Mouse (Mus musculus) MEL (cell line): ENCODE results near the gene Dok4.

Experiments used
- CTCF ChIP-seq, 3 experiments: IDR thresholded peaks in 2 of 3; conservative IDR thresholded peaks in 1 of 3; 2 replicates each; pipeline ENCODE4 v1.5.1; 2011 to 2012; ENCODE audit warnings: low read length in 3 of 3, low read depth in 2 of 3, mild to moderate bottlenecking in 2 of 3, improper control_type of control experiment in 1 of 3, inconsistent platforms in 1 of 3, mixed read lengths in 1 of 3, moderate library complexity in 1 of 3; ENCODE audit not compliant: control insufficient read depth in 1 of 3, insufficient read depth in 1 of 3, poor library complexity in 1 of 3, severe bottlenecking in 1 of 3
- EP300 ChIP-seq, 2 experiments: IDR thresholded peaks; 2 replicates each; pipeline ENCODE4 v1.6.1; 2011; ENCODE audit warnings: improper control_type of control experiment in 2 of 2, low read length in 2 of 2, low read depth in 1 of 2, mild to moderate bottlenecking in 1 of 2
- GABPA ChIP-seq: IDR thresholded peaks from 2 replicates; pipeline ENCODE4 v1.6.1; 2012; ENCODE audit warnings: low read depth, mild to moderate bottlenecking, inconsistent platforms, low read length, improper control_type of control experiment, moderate library complexity
- HCFC1 ChIP-seq: IDR thresholded peaks from 2 replicates; pipeline ENCODE4 v1.6.1; 2012; ENCODE audit warnings: low read depth, mild to moderate bottlenecking, inconsistent platforms, low read length, improper control_type of control experiment, moderate library complexity
- KAT2A ChIP-seq: conservative IDR thresholded peaks from 2 replicates; pipeline ENCODE4 v1.6.1; 2012; ENCODE audit warnings: low read depth, low read length, improper control_type of control experiment, inconsistent platforms
- MAX ChIP-seq: IDR thresholded peaks from 2 replicates; pipeline ENCODE4 v1.6.1; 2011; ENCODE audit warnings: low read length, improper control_type of control experiment
- MAZ ChIP-seq: IDR thresholded peaks from 2 replicates; pipeline ENCODE4 v1.6.1; 2012; ENCODE audit warnings: low read depth, mild to moderate bottlenecking, inconsistent platforms, low read length, improper control_type of control experiment
- MEF2A ChIP-seq: IDR thresholded peaks from 2 replicates; pipeline ENCODE4 v1.6.1; 2014; ENCODE audit warnings: low read depth, mild to moderate bottlenecking, inconsistent platforms, low read length, improper control_type of control experiment; ENCODE audit not compliant: poor library complexity, insufficient replicate concordance, severe bottlenecking; ENCODE audit errors: extremely low read depth
- NELFE ChIP-seq: IDR thresholded peaks from 2 replicates; pipeline ENCODE4 v1.6.1; 2011; ENCODE audit warnings: low read depth, low read length, improper control_type of control experiment
- POLR2A ChIP-seq, 2 experiments: IDR thresholded peaks; 2 replicates each; pipeline ENCODE4 v1.6.1; 2011 to 2012; ENCODE audit warnings: low read length in 2 of 2, mild to moderate bottlenecking in 2 of 2, control low read depth in 1 of 2, improper control_type of control experiment in 1 of 2, low read depth in 1 of 2, moderate library complexity in 1 of 2; ENCODE audit not compliant: control insufficient read depth in 1 of 2, insufficient read depth in 1 of 2, poor library complexity in 1 of 2
- POLR2AphosphoS2 ChIP-seq: IDR thresholded peaks from 2 replicates; pipeline ENCODE4 v1.6.1; 2011; ENCODE audit warnings: low read length, improper control_type of control experiment
- TCF12 ChIP-seq: IDR thresholded peaks from 2 replicates; pipeline ENCODE4 v1.6.1; 2014; ENCODE audit warnings: low read depth, mild to moderate bottlenecking, inconsistent platforms, low read length, improper control_type of control experiment, moderate library complexity
- USF1 ChIP-seq: IDR thresholded peaks from 2 replicates; pipeline ENCODE4 v1.6.1; 2014; ENCODE audit warnings: low read depth, mild to moderate bottlenecking, inconsistent platforms, low read length, improper control_type of control experiment, moderate library complexity

DNA sequence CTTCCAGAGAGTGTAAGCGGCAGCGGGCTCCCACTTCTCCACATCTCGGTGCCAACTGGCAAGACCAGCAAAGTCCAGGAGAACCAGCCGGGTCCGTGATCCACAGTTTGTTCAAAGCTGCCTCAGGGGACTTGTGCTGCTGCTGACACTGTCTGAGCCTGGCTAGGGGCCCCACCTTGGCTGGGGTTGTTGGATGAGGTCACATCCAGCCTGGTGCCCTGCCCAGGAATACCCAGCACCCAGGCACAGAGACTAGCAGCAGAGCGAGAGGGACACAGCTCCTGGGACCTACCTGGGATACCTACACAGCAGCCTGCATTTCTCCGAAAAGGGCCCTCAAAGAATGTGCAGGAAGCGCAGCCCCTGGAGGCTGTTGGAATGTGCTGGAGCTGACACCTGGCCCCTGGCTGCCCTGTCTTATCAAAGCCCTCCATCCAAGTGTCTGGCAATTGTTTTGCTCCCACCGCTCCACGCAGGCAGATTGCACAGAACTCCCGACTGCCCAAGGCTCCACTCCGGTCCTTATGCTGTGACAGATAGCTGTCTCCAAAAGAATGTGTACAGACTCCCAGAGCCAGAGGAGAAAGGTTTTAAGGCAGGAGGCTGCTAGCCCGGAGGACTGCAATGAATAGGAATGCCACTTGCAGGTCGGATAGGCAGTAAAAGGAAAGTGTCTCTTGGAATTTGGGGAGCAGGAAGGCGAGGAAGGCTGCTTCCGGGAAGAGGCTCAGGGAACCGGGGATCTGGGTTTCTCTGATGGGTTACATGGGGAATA lies 847 bp downstream of the Dok4 start:
- TF ChIP-seq MEF2A, result no peak
- TF ChIP-seq CTCF (IDR thresholded peaks at IDR 0.05 in 2 of 3, conservative IDR thresholded peaks at IDR 0.05 in 1 of 3; ENCODE audit: control insufficient read depth in 1 of 3, insufficient read depth in 1 of 3, low read depth in 2 of 3, low read length in 3 of 3, poor library complexity in 1 of 3, severe bottlenecking in 1 of 3), result no peak
- no peak for TF ChIP-seq POLR2A (IDR thresholded peaks at IDR 0.05; ENCODE audit: control insufficient read depth in 1 of 2, insufficient read depth in 1 of 2, low read depth in 1 of 2, low read length in 2 of 2, poor library complexity in 1 of 2)
- no peak for TF ChIP-seq POLR2AphosphoS2
- no peak for TF ChIP-seq NELFE
- TF ChIP-seq HCFC1, result no peak
- no peak for TF ChIP-seq GABPA
- TF ChIP-seq TCF12, result no peak
- no peak for TF ChIP-seq MAZ
- TF ChIP-seq MAX, result no peak
- no peak for TF ChIP-seq KAT2A
- no peak for TF ChIP-seq EP300 (IDR thresholded peaks at IDR 0.05; ENCODE audit: low read depth in 1 of 2, low read length in 2 of 2)
- no peak for TF ChIP-seq USF1
